Mouse (Mus musculus): ENCODE data around the gene Igflr1.

DNA sequence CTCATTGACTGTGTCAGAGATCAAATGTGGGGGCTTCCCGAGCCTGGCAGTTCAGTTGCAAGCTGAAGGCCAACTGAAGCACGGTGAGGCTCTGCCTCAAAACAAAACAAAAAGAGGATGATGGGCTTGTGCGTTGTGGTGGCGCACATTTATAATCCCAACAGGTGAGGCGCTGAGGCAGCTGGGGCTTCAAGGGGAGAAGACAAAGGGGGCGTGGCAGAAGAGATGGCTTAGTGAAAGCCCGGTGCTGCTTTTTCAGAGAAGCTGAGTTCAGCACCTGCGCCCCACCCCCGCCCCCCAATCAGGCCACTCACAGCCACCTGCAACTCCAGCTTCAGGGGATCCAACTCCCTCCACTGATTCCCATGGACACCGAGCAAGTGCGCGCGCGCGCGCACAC, 43.2 kb downstream of the Igflr1 start:
- TF ChIP-seq CTCF (IDR thresholded peaks at IDR 0.05; ENCODE audit: low read depth, low read length) (no peak), POLR2A (IDR thresholded peaks at IDR 0.05; ENCODE audit: borderline replicate concordance, low read depth, low read length) (no peak)

Measured in bone marrow macrophage, adult 2 months (primary cell).